Mouse (Mus musculus) forebrain, postnatal 0 days (tissue): Measurements from ENCODE around the gene Klra4. TPM values are rescaled to one million over a fixed set of nuclear protein-coding genes. Genes with fewer than 3 reads are reported as not detected.

ENCODE experiments used
- ATAC-seq: fragments of 200-750 bp; cut with Nextera tagmentation; 2 replicates; pipeline ENCODE4 v1.8.0; 2017; ENCODE audit warnings: mild to moderate bottlenecking, moderate library complexity
- DNase-seq: peaks from one replicate; pipeline ENCODE4 v3.0.0-alpha.2; 2015
- H3K27ac ChIP-seq: fragments of 300-500 bp; sonication (generic); 2 replicates; pipeline ENCODE4 v1.5.1; 2014; ENCODE audit warnings: low read depth, mild to moderate bottlenecking, antibody characterized with exemption, low read length, moderate library complexity, mixed read lengths
- H3K27me3 ChIP-seq: fragments of 300-500 bp; sonication (generic); 2 replicates; pipeline ENCODE4 v1.6.1; 2014; ENCODE audit warnings: mild to moderate bottlenecking, low read length, mixed read lengths; ENCODE audit not compliant: insufficient read depth
- H3K36me3 ChIP-seq: fragments of 300-500 bp; sonication (generic); 2 replicates; pipeline ENCODE4 v1.6.1; 2014; ENCODE audit warnings: mild to moderate bottlenecking, moderate library complexity; ENCODE audit not compliant: insufficient read depth
- H3K4me1 ChIP-seq: fragments of 300-500 bp; sonication (generic); 2 replicates; pipeline ENCODE4 v1.6.1; 2014; ENCODE audit warnings: antibody characterized with exemption; ENCODE audit not compliant: insufficient read depth
- H3K4me2 ChIP-seq: fragments of 300-500 bp; sonication (generic); 2 replicates; pipeline ENCODE4 v1.6.1; 2014; ENCODE audit warnings: low read depth, mild to moderate bottlenecking, moderate library complexity
- H3K4me3 ChIP-seq: fragments of 300-500 bp; sonication (generic); 2 replicates; pipeline ENCODE4 v1.5.1; 2014; ENCODE audit warnings: low read depth, low read length, mixed read lengths
- H3K9ac ChIP-seq: fragments of 300-500 bp; sonication (generic); 2 replicates; pipeline ENCODE4 v1.6.1; 2014; ENCODE audit warnings: mild to moderate bottlenecking
- H3K9me3 ChIP-seq: fragments of 300-500 bp; sonication (generic); 2 replicates; pipeline ENCODE4 v1.6.1; 2016; ENCODE audit warnings: low read length
- CTCF ChIP-seq: sonication (generic); IDR thresholded peaks from 2 replicates; pipeline ENCODE4 v1.5.1; 2016; ENCODE audit warnings: antibody characterized with exemption, control low read depth, low read depth
- WGBS: fragments of 180-500 bp; shearing (Covaris S2); extraction: QIAGEN DNeasy Blood & Tissue Kit; methylation state at CpG from one replicate; pipeline ENCODE4 v1.1.7; 2014; 5-methylcytosine and 5-hydroxymethylcytosine counted together
- polyA plus RNA-seq: library from polyadenylated mRNA; unstranded; fragments of >200 nt; fragmentation: Nextera tagmentation; extraction: Ambion mirVana; gene quantifications from 2 replicates; pipeline ENCODE4 v1.2.1, GENCODE M21; 2015
- total RNA-seq: library from RNA; depleted of rRNA; stranded (reverse); fragments of >200 nt; gene quantifications from 2 replicates; pipeline ENCODE4 v1.2.3, GENCODE M21; 2014; rRNA removed

Klra4 gene
- total and polyA plus RNA-seq, 2 experiments from 2014 or later: not detected

DNA sequence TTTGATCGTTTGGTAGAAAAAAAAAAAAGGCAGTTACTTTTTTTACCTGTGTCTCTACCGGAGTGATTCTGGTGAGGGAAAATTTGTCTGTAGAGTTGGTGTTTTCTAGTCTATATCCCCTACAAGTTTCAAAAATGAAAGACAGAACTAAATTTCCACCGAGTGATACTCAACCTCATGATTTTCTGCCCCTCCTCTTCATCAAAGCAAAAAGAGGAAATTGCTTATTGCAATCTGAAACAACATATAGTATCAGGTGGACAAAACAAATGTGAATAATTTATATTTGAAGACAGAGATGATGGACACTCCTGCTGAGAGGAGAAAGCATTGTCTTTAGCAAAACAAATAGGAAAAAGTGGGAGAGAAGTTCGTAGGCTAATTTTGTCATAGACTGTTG, 40.2 kb downstream of the Klra4 start, which contains the start of gene Klra6:
Klra6 (minus strand) TSS at position 101 of the 400 bp plus-strand sequence.
- Histone ChIP-seq H3K36me3 (no peaks in the 10 kb centered on the region), H3K4me1 (no peaks in the 10 kb centered on the region), H3K9me3 (0 out of 2 replicates have a peak, but pooled peaks cover 6% of the 10 kb centered on the region), H3K4me2 (no peak within 1 kb of the TSS), H3K27ac (no peak within 1 kb of the TSS), H3K9ac (no peak within 1 kb of the TSS), H3K4me3 (no peak within 1 kb of the TSS), H3K27me3 (no peaks in the 10 kb centered on the region)
- 79% methylated on average over 4 of the region's 4 CpGs for WGBS
- no peak for ATAC-seq
- DNase-seq: no peak
- TF ChIP-seq CTCF: no peak

Other genes with a start within 250 kb of the Klra4 start
- not detected in 2 replicates for gene Gm17631, start 204.6 kb downstream of the Klra4 start, total RNA-seq
- gene Gm17631, start 204.6 kb downstream of the Klra4 start, polyA plus RNA-seq: not detected in 2 replicates
- gene Klra17, start 190.6 kb downstream of the Klra4 start, total RNA-seq: not detected in 2 replicates
- not detected in 2 replicates for gene Klra17, start 190.6 kb downstream of the Klra4 start, polyA plus RNA-seq
- not detected in 2 replicates for gene Klra5, start 149.6 kb downstream of the Klra4 start, total RNA-seq
- not detected in 2 replicates for gene Klra5, start 149.6 kb downstream of the Klra4 start, polyA plus RNA-seq
- gene Klra6, start 40.3 kb downstream of the Klra4 start, total RNA-seq: not detected in 2 replicates
- not detected in 2 replicates for gene Klra6, start 40.3 kb downstream of the Klra4 start, polyA plus RNA-seq
- gene Klra8, start 62.6 kb upstream of the Klra4 start, total RNA-seq: not detected in 2 replicates
- not detected in 2 replicates for gene Klra8, start 62.6 kb upstream of the Klra4 start, polyA plus RNA-seq
- not detected in 2 replicates for gene Klra9, start 125.8 kb upstream of the Klra4 start, total RNA-seq
- gene Klra9, start 125.8 kb upstream of the Klra4 start, polyA plus RNA-seq: not detected in 2 replicates
- gene Klra7, start 166.1 kb upstream of the Klra4 start, total RNA-seq: not detected in 2 replicates
- not detected in 2 replicates for gene Klra7, start 166.1 kb upstream of the Klra4 start, polyA plus RNA-seq
- not detected in 2 replicates for gene Klra10, start 214.7 kb upstream of the Klra4 start, total RNA-seq
- gene Klra10, start 214.7 kb upstream of the Klra4 start, polyA plus RNA-seq: not detected in 2 replicates